Mouse (Mus musculus) R1 (cell line): Measurements from ENCODE around the gene Dis3l2.

Experiments used
- DNase-seq: peaks from one replicate; pipeline ENCODE4 v3.0.0-alpha.2; 2018; ENCODE audit warnings: low read depth, low spot score

Gene Dis3l2

DNA sequence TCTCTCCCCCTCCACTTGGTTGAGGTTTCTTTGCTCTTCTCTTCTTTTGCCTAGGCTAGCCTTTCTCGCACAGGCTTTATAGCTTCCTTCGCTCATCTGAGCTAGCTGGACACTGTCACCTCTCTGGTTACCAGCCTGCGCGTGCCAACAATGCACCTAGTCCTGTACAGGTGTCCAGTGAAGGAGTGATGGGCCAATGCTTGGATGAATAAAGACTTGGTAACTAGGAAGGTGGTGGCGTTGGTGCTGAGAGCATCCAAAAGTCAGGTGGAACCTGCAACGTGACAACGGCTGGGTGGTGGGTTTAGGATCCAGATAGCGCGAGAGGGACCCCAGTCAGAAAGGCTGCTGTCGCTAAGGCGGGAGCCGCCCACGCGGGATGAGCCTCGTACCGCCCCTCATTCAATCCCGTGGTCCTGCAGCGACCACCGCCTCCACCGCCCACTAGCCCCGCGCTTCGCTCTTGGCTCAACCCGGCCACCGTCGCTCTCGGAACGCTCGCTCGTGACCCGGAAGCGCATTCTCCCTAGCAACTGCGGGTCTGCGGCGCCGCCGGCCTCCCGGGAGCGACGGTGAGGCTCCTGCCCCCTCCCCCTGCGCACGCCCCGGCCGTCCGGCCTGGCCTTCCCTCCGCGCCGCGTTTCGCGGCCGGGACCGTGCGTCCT, at the start of gene Dis3l2:
TSS of gene Dis3l2 (plus strand) at position 509 of the 665 bp plus-strand sequence.
- DNase-seq, result peak; percentile 87

- no peak for DNase-seq
Observed at GRCm38 (mm10) chr1:86657071-86657470, 46.5 kb upstream of the Dis3l2 start.

GRCm38 (mm10) chr1:86665091-86665490, 38.5 kb upstream of the Dis3l2 start:
- no peak for DNase-seq

GRCm38 (mm10) chr1:86669552-86670273, 33.9 kb upstream of the Dis3l2 start:
- DNase-seq, result peak; percentile 84

DNA sequence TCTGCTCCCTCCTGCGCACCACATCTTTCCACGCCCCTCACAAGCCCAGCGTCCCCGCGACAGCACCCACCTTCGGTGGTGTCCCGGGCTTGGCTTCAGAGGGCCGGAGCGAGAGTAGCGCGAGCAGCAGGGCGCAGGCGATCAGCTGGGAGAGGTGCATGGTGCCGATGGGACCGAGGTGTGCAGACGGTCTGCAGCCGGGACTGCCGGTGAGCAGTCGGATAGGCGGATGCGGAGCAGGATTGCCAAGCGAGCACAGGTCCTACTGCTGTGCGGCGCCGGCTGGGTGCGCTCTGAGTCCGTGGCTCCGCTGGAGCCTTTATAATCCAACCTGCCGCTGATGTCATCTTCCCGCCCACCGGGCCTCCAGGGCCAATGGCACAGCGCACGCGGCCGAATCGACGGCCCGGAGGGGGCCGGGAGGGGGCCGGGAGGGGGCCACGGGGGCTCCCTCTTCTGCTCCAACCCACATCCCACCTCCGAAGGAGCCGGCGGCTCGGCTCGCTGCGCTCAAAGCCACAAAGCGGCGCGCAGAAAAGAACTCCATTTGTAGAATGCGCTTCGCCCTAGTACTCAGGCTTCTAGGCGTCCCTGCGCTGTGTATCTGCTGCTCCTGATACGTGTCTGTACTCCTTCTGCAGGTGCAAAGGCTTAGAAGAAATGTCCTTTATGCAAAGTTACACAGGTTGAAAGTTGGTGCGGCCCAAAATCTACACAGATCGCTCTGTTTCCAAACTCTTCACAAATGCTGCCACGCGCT, 33.1 kb upstream of the Dis3l2 start, which contains the start of gene Nppc:
TSS of gene Nppc (minus strand) at position 293 of the 760 bp plus-strand sequence.
- DNase-seq, result peak; percentile 79

- DNase-seq, result no peak
Observed at GRCm38 (mm10) chr1:86674385-86674784, 29.2 kb upstream of the Dis3l2 start.

GRCm38 (mm10) chr1:86675126-86675525, 28.5 kb upstream of the Dis3l2 start:
- DNase-seq, result no peak

GRCm38 (mm10) chr1:86677624-86678023, 26.0 kb upstream of the Dis3l2 start:
- no peak for DNase-seq

DNA sequence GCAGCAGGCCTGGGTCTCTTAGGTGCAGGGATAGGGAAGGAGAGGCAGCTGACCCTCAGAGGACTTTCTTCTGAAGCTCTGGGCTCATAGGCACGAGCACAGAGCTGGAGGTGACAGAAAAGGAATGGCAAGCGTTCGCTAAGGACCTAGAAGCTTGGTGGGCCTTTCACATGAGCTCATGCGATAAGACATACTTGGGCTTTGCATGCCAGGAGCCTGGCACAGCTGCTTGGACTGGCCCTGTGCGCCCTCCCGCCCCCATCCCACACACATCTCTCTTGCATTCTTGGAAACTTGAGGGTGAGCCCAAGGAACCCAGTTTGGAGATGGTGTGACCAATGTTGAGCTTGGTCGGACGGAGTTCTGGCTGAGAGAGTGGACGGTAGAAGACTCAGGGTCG, 24.9 kb upstream of the Dis3l2 start:
- DNase-seq, result no peak

- no peak for DNase-seq
Observed at GRCm38 (mm10) chr1:86687236-86687635, 16.4 kb upstream of the Dis3l2 start.

DNA sequence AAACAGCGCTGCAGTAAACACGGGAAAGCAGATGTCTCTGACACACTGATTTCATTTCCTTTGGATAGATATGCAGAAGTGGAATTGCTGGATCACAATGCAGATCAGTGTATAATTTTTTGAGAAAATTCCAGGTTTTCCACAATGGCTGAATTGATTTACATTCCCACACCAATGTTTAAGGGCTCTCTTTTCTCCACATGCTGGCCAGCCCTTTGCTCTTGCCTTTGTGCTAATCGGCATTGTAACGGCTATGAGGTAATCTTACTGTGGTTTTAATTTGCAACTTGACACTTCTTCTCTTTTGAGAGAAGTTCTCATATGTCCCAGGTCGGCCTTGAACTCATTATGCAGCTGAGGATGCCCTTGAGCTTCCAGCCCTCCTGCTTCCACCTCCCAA, 12.6 kb upstream of the Dis3l2 start:
- DNase-seq, result no peak

- peak; percentile 60 for DNase-seq
Observed at GRCm38 (mm10) chr1:86696948-86697347, 6.7 kb upstream of the Dis3l2 start.

GRCm38 (mm10) chr1:86698721-86699120, 4.9 kb upstream of the Dis3l2 start:
- DNase-seq, result peak; percentile 32

DNA sequence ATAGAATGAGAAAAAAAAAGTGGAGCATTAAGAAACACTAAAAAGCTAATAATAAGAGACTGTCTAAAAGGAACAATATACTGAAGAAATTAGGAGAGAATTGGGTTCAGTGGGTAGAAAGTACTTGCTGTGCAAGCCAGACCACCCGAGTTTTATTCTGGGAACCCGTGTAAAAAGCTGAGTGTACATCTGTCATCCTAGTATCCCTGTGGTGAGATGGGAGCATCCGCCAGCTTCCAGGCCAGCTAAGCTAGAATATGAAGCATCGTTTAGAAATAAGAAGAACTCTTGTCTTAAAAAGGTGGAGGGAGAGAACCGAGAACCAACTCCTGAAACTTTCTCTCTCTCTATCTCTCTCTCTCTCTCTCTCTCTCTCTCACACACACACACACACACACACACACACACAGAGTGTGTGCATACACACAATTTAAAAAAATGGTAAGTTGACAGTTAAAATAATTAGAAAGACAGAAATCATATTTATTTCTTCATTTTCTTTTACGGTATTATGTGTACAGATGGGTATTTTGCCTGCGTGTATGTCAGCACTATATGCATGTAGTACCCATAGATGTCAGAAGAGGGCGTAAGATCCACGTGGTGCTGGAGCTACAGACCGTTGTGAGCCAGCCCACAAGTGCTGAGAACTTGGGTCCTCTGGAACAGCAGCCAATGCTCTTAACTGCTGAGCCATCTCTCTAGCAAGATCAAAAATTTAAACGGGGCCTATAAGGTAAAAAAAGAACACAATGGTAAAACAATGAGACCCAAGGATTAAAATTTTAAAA, 4.1 kb upstream of the Dis3l2 start:
- peak; percentile 72 for DNase-seq

GRCm38 (mm10) chr1:86700367-86700766, 3.2 kb upstream of the Dis3l2 start:
- DNase-seq, result no peak

- DNase-seq, result peak; percentile 56
Observed at GRCm38 (mm10) chr1:86703965-86704326, 338 bp downstream of the Dis3l2 start.

DNA sequence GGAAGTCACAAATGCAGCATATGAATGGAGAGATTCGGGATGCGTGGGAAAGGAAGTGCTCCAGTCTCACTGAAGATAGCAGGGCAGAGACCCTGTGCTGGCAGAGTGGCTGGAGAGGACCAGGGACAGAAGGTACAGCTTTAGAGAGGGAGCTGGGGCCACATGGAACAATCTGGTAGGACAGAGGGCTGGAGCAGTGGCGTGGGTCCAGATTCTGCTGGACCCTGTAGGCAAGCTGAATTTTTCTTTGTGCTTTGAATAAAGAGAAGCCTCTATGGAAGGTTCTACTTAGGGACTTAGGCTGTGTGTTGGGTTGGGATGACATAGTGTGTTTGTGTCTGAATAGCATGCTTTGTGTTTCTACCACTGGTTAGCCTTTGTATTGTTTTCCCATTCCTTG, 1.9 kb downstream of the Dis3l2 start:
- no peak for DNase-seq

- DNase-seq, result no peak
Observed at GRCm38 (mm10) chr1:86709546-86709945, 5.9 kb downstream of the Dis3l2 start.

DNA sequence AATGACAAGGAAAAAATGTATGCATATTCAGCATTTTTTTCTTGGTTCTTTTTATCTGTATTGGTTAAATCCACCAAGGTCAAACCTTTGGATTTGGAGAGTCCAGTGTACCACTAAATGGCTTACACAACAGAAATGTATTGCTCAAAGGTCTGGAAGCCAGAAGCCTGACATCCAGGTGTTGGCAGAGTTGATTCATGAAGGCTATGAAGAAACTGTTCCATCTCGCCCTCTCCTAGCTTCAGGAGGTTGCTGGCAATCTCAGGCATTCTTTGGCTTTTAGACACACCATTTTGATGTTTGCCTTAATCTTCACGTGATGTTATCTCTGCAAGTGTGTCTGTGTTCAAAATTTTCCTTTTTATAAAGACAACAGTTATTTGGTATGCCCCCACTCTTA, 8.4 kb downstream of the Dis3l2 start:
- no peak for DNase-seq

GRCm38 (mm10) chr1:86713054-86713453, 9.4 kb downstream of the Dis3l2 start:
- DNase-seq, result no peak

- no peak for DNase-seq
Observed at GRCm38 (mm10) chr1:86718190-86718589, 14.6 kb downstream of the Dis3l2 start.

- peak; percentile 43 for DNase-seq
Observed at GRCm38 (mm10) chr1:86719391-86719790, 15.8 kb downstream of the Dis3l2 start.
